Mouse (Mus musculus) forebrain, embryonic 15.5 days (tissue): ENCODE data around the gene Drd4. TPM values are rescaled to one million over a fixed set of nuclear protein-coding genes. Genes with fewer than 3 reads are reported as not detected.

ENCODE experiments used
- ATAC-seq: fragments of 200-750 bp; cut with Nextera tagmentation; replicated peaks from 2 replicates; pipeline ENCODE4 v1.8.0; 2017; ENCODE audit warnings: mild to moderate bottlenecking, moderate TSS enrichment, moderate library complexity
- H3K27ac ChIP-seq: fragments of 300-500 bp; sonication (generic); replicated peaks from 2 replicates; pipeline ENCODE4 v1.5.1; 2015; ENCODE audit warnings: mild to moderate bottlenecking, inconsistent platforms
- H3K27me3 ChIP-seq: fragments of 300-500 bp; sonication (generic); 2 replicates; pipeline ENCODE4 v1.6.1; 2015; ENCODE audit warnings: inconsistent platforms
- H3K36me3 ChIP-seq: fragments of 300-500 bp; sonication (generic); 2 replicates; pipeline ENCODE4 v1.6.1; 2015; ENCODE audit warnings: mild to moderate bottlenecking, inconsistent platforms
- H3K4me1 ChIP-seq: fragments of 300-500 bp; sonication (generic); 2 replicates; pipeline ENCODE4 v1.6.1; 2015; ENCODE audit warnings: inconsistent platforms
- H3K4me2 ChIP-seq: fragments of 300-500 bp; sonication (generic); replicated peaks from 2 replicates; pipeline ENCODE4 v1.6.1; 2015; ENCODE audit warnings: mild to moderate bottlenecking, inconsistent platforms
- H3K4me3 ChIP-seq: fragments of 300-500 bp; sonication (generic); 2 replicates; pipeline ENCODE4 v1.5.1; 2015; ENCODE audit warnings: mild to moderate bottlenecking, inconsistent platforms
- H3K9ac ChIP-seq: fragments of 300-500 bp; sonication (generic); replicated peaks from 2 replicates; pipeline ENCODE4 v1.6.1; 2015; ENCODE audit warnings: mild to moderate bottlenecking, inconsistent platforms
- H3K9me3 ChIP-seq: fragments of 300-500 bp; sonication (generic); 2 replicates; pipeline ENCODE4 v1.6.1; 2016; ENCODE audit warnings: inconsistent platforms
- WGBS: fragments of 180-500 bp; shearing (Covaris S2); methylation state at CpG from one replicate; pipeline ENCODE4 v1.1.7; 2015; ENCODE audit warnings: mixed read lengths; 5-methylcytosine and 5-hydroxymethylcytosine counted together
- polyA plus RNA-seq: library from polyadenylated mRNA; unstranded; fragments of >200 nt; fragmentation: Nextera tagmentation; extraction: Ambion mirVana; gene quantifications from 2 replicates; pipeline ENCODE4 v1.2.1, GENCODE M21; 2015

The Drd4 gene
- polyA plus RNA-seq, 1 experiment from 2014 or later = 0.64 TPM

GRCm38 (mm10) chr7:141297926-141298650, 6.3 kb downstream of the Drd4 start:
- WGBS = 82% methylated on average over 3 of the region's 3 CpGs
- peaks cover 49% of the 10 kb centered on the region for H3K36me3 ChIP-seq
- H3K9ac ChIP-seq = no peak overlapping the region
- H3K27ac ChIP-seq = no peak overlapping the region
- no peak for ATAC-seq
- no peak overlapping the region for H3K4me2 ChIP-seq
- peaks cover 14% of the 10 kb centered on the region for H3K4me1 ChIP-seq
- H3K4me3 ChIP-seq = no peak overlapping the region
- H3K27me3 ChIP-seq = peaks cover 27% of the 10 kb centered on the region
- no peaks in the 10 kb centered on the region for H3K9me3 ChIP-seq

- WGBS = 96% methylated on average over 8 of the region's 8 CpGs
- ATAC-seq = no peak
- no peak overlapping the region for H3K9ac ChIP-seq
- H3K36me3 ChIP-seq = peaks cover 57% of the 10 kb centered on the region
- H3K9me3 ChIP-seq = no peaks in the 10 kb centered on the region
- no peak overlapping the region for H3K4me2 ChIP-seq
- no peak overlapping the region for H3K27ac ChIP-seq
- peaks cover 16% of the 10 kb centered on the region for H3K27me3 ChIP-seq
- H3K4me1 ChIP-seq = peaks cover 5% of the 10 kb centered on the region
- no peak overlapping the region for H3K4me3 ChIP-seq
These were observed 7.4 kb downstream of the Drd4 start for GRCm38 (mm10) chr7:141299175-141299574.

- H3K4me2 ChIP-seq = no peak overlapping the region
- H3K27me3 ChIP-seq = no peaks in the 10 kb centered on the region
- WGBS = 97% methylated on average over 9 of the region's 9 CpGs
- no peaks in the 10 kb centered on the region for H3K4me1 ChIP-seq
- ATAC-seq = no peak
- H3K4me3 ChIP-seq = no peak overlapping the region
- no peak overlapping the region for H3K9ac ChIP-seq
- H3K36me3 ChIP-seq = peaks cover 77% of the 10 kb centered on the region
- no peaks in the 10 kb centered on the region for H3K9me3 ChIP-seq
- no peak overlapping the region for H3K27ac ChIP-seq
These were observed 9.6 kb downstream of the Drd4 start for GRCm38 (mm10) chr7:141301386-141301785.

GRCm38 (mm10) chr7:141302702-141303268, 11.0 kb downstream of the Drd4 start:
- WGBS = 91% methylated on average over 1 of the region's 1 CpGs
- Histone ChIP-seq H3K36me3 (peaks cover 81% of the 10 kb centered on the region), H3K9ac (no peak overlapping the region), H3K4me1 (no peaks in the 10 kb centered on the region), H3K4me3 (no peak overlapping the region), H3K27me3 (no peaks in the 10 kb centered on the region), H3K27ac (no peak overlapping the region), H3K4me2 (no peak overlapping the region), H3K9me3 (no peaks in the 10 kb centered on the region)
- no peak for ATAC-seq

- WGBS = 92% methylated on average over 4 of the region's 4 CpGs
- no peak for ATAC-seq
- no peaks in the 10 kb centered on the region for H3K27me3 ChIP-seq
These were observed 12.7 kb downstream of the Drd4 start for GRCm38 (mm10) chr7:141304537-141304936.

GRCm38 (mm10) chr7:141314416-141314815, 22.6 kb downstream of the Drd4 start:
- 96% methylated on average over 2 of the region's 2 CpGs for WGBS
- no peak for ATAC-seq
- Histone ChIP-seq H3K4me1 (no peaks in the 10 kb centered on the region), H3K9me3 (no peaks in the 10 kb centered on the region), H3K4me2 (no peak overlapping the region), H3K27ac (no peak overlapping the region), H3K4me3 (no peak overlapping the region), H3K9ac (no peak overlapping the region), H3K27me3 (no peaks in the 10 kb centered on the region), H3K36me3 (peaks cover 95% of the 10 kb centered on the region)

More at GRCm38 (mm10) chr7:141304537-141304936, 12.7 kb downstream of the Drd4 start:
- Histone ChIP-seq H3K36me3 (peaks cover 93% of the 10 kb centered on the region), H3K27ac (no peak overlapping the region), H3K9ac (no peak overlapping the region), H3K4me1 (no peaks in the 10 kb centered on the region), H3K9me3 (no peaks in the 10 kb centered on the region), H3K4me3 (no peak overlapping the region), H3K4me2 (no peak overlapping the region)

- H3K27me3 ChIP-seq = no peaks in the 10 kb centered on the region
- peaks cover 95% of the 10 kb centered on the region for H3K36me3 ChIP-seq
- H3K9ac ChIP-seq = no peak overlapping the region
- no peaks in the 10 kb centered on the region for H3K4me1 ChIP-seq
- no peak overlapping the region for H3K4me2 ChIP-seq
- no peak for ATAC-seq
- no peak overlapping the region for H3K27ac ChIP-seq
- H3K4me3 ChIP-seq = no peak overlapping the region
- WGBS = 94% methylated on average over 8 of the region's 8 CpGs
- no peaks in the 10 kb centered on the region for H3K9me3 ChIP-seq
These were observed 23.3 kb downstream of the Drd4 start for GRCm38 (mm10) chr7:141315076-141315475.

- 78% methylated on average over 5 of the region's 5 CpGs for WGBS
- Histone ChIP-seq H3K4me2 (no peak overlapping the region), H3K4me1 (no peaks in the 10 kb centered on the region)
These were observed 24.2 kb downstream of the Drd4 start for GRCm38 (mm10) chr7:141315974-141316373.

GRCm38 (mm10) chr7:141317619-141318132, 25.9 kb downstream of the Drd4 start:
- 81% methylated on average over 1 of the region's 1 CpGs for WGBS
- Histone ChIP-seq H3K9me3 (no peaks in the 10 kb centered on the region), H3K9ac (no peak overlapping the region), H3K27ac (no peak overlapping the region), H3K36me3 (peaks cover 96% of the 10 kb centered on the region), H3K4me1 (no peaks in the 10 kb centered on the region), H3K4me2 (no peak overlapping the region), H3K27me3 (no peaks in the 10 kb centered on the region), H3K4me3 (no peak overlapping the region)
- no peak for ATAC-seq

More at GRCm38 (mm10) chr7:141315974-141316373, 24.2 kb downstream of the Drd4 start:
- no peak for ATAC-seq
- no peaks in the 10 kb centered on the region for H3K9me3 ChIP-seq
- H3K9ac ChIP-seq = no peak overlapping the region
- no peak overlapping the region for H3K27ac ChIP-seq
- H3K4me3 ChIP-seq = no peak overlapping the region
- no peaks in the 10 kb centered on the region for H3K27me3 ChIP-seq
- peaks cover 95% of the 10 kb centered on the region for H3K36me3 ChIP-seq

GRCm38 (mm10) chr7:141319446-141319845, 27.6 kb downstream of the Drd4 start:
- H3K9me3 ChIP-seq = no peaks in the 10 kb centered on the region
- WGBS = 82% methylated on average over 2 of the region's 2 CpGs
- no peak overlapping the region for H3K27ac ChIP-seq
- H3K4me3 ChIP-seq = no peak overlapping the region
- H3K9ac ChIP-seq = no peak overlapping the region
- no peak for ATAC-seq
- peaks cover 2% of the 10 kb centered on the region for H3K4me1 ChIP-seq
- peaks cover 86% of the 10 kb centered on the region for H3K36me3 ChIP-seq
- no peaks in the 10 kb centered on the region for H3K27me3 ChIP-seq
- no peak overlapping the region for H3K4me2 ChIP-seq

GRCm38 (mm10) chr7:141324686-141325085, 32.9 kb downstream of the Drd4 start:
- Histone ChIP-seq H3K4me2 (0 out of 2 replicates have a peak overlapping the region, but pooled peaks have one; percentile 2), H3K9ac (no peak overlapping the region)
- ATAC-seq = no peak

GRCm38 (mm10) chr7:141326546-141327446, 35.0 kb downstream of the Drd4 start:
- H3K4me1 ChIP-seq = peaks cover 36% of the 10 kb centered on the region
- peak overlapping the region; percentile 98 for H3K4me2 ChIP-seq
- H3K36me3 ChIP-seq = peaks cover 15% of the 10 kb centered on the region
- H3K27me3 ChIP-seq = no peaks in the 10 kb centered on the region
- H3K9ac ChIP-seq = peak overlapping the region; percentile 82
- peak; percentile 17 for ATAC-seq
- H3K9me3 ChIP-seq = no peaks in the 10 kb centered on the region
- peak overlapping the region; percentile 52 for H3K4me3 ChIP-seq
- 3% methylated on average over 35 of the region's 35 CpGs for WGBS
- peak overlapping the region; percentile 100 for H3K27ac ChIP-seq

More at GRCm38 (mm10) chr7:141324686-141325085, 32.9 kb downstream of the Drd4 start:
- H3K4me3 ChIP-seq = no peak overlapping the region
- peaks cover 36% of the 10 kb centered on the region for H3K4me1 ChIP-seq
- 67% methylated on average over 1 of the region's 1 CpGs for WGBS
- no peak overlapping the region for H3K27ac ChIP-seq
- H3K9me3 ChIP-seq = no peaks in the 10 kb centered on the region
- no peaks in the 10 kb centered on the region for H3K27me3 ChIP-seq
- peaks cover 35% of the 10 kb centered on the region for H3K36me3 ChIP-seq
